Mouse (Mus musculus) heart, adult 2 months (tissue): ENCODE results near the gene Tspo.

Experiments
- CTCF ChIP-seq: fragments of 200-600 bp; IDR thresholded peaks from 2 replicates; pipeline ENCODE4 v1.8.1; 2022; ENCODE audit warnings: antibody characterized with exemption, mild to moderate bottlenecking, moderate library complexity
- EP300 ChIP-seq: fragments of 200-500 bp; IDR thresholded peaks from 2 replicates; pipeline ENCODE4 v1.6.1; 2011; ENCODE audit warnings: low read depth, low read length, control low read depth; ENCODE audit not compliant: insufficient read depth
- POLR2A ChIP-seq: fragments of 200-500 bp; IDR thresholded peaks from 2 replicates; pipeline ENCODE4 v1.6.1; 2011; ENCODE audit warnings: mild to moderate bottlenecking, low read depth, low read length, control low read depth; ENCODE audit not compliant: insufficient read depth

GRCm38 (mm10) chr15:83569682-83570081 is 6.3 kb downstream of the Tspo start:
- TF ChIP-seq POLR2A = no peak
- TF ChIP-seq EP300 = no peak
- TF ChIP-seq CTCF = no peak
